Mouse (Mus musculus) thymus, postnatal 0 days (tissue): ENCODE results near the gene Gm17349. TPM values are rescaled to one million over a fixed set of nuclear protein-coding genes. Genes with fewer than 3 reads are reported as not detected.

Source experiments
- DNase-seq: peaks from one replicate; pipeline ENCODE4 v3.0.0-alpha.2; 2015; ENCODE audit warnings: low spot score
- polyA plus RNA-seq: library from polyadenylated mRNA; unstranded; fragments of >200 nt; fragmentation: Nextera tagmentation; extraction: Ambion mirVana; gene quantifications from 2 replicates; pipeline ENCODE4 v1.2.1, GENCODE M21; 2015

Gm17349 gene
- polyA plus RNA-seq, 1 experiment from 2014 or later = not detected

DNA sequence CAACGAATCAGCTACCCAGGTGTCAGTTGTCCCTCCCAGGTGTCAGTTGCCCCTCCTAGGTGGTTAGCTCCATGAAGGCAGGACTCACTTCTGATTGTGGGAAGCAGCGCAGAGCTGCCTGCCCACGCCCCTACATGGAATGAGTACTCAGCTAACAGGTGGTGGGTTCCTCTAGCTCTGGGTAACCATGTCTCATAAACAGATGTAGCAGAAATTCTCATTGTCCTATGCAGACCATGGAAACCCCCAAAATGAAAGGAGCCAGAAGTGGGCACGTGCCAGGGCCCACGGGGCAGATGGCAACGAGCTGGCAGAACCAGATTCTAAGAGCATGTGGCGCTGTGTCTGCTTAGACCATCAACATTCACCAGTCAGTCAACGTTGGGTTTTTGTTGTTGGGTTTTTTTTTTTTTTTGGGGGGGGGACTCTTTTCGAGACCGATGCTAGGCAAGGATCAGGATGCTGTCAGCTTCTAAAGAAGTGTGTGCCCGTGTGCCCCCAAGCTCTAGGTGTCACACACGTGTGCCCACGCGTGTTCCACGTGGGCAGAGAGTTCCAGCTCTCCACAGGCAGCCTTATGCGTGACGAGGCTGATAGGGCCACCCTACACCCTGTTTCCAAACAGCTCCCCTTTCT lies 41.2 kb downstream of the Gm17349 start:
- DNase-seq = no peak

DNA sequence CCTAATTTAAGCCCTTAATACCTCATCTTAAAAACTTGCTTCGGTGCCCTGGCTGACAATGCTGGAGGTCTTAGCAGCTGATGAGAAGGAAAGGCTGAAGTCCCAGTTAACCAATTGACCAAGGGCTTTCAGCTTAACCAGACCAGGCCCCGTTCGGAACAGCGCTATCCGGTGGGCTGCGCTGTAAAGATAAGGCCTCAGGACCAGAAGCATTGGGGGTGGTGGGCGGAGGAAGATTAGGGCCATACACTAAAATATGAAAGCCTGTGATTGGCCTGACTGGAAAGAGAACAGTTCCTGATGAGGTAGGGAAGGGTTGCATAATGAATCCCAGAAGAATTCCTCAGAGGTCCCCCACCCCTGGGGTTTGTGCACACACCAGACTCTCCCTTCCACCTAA lies 42.9 kb downstream of the Gm17349 start:
- no peak for DNase-seq

DNA sequence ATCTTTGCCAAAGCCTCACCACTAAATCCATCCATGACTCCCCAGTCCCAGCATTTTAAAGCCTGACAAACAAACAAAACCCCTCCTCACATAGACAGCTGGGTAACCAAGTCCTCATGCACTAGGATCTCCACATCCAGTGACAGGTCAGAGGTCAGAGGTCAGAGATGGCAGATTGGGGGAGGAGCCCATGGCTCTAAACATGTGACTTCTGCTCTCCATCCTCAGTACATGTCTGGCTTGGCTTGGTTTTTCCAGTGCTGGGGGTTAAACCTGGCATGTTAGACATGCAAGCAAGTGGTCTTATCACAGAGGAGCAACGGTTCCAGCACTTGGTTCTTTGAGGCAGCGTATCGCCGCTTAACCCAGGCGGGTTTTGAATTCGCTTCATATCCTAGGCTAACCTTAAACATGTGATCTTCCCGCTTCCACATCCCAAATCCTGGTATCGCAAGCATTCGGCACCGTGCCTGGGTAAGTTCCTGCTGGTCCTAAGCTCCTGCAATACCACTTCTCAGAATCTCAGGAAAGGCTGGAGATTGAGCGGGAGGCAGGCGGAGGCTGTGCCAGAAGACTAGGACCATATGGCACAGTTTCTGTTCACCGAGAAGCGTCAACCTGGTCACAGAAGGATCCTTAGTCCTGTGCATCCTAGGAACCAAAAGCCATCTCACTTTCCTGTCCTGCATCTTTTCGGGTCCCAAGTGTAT lies 44.0 kb downstream of the Gm17349 start:
- DNase-seq = no peak

DNA sequence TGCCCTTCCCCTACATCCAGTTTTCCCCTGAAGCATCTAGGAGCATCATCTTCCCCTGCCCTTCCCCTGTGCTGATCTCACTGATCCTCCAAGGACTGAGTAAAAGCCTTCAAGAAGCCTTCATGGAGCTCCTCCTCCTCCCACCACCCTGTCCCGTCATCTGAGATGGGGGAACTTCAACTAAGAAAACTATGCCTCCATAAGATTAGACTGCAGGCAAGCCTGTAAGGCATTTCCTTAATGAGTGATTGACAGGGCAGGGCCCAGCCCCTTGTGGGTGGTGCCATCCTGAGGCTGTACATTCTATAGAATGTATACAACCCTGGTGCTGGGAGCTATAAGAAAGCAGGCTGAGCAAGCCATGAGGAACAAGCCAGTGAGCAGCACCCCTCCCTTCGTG lies 46.9 kb downstream of the Gm17349 start:
- DNase-seq = no peak

DNA sequence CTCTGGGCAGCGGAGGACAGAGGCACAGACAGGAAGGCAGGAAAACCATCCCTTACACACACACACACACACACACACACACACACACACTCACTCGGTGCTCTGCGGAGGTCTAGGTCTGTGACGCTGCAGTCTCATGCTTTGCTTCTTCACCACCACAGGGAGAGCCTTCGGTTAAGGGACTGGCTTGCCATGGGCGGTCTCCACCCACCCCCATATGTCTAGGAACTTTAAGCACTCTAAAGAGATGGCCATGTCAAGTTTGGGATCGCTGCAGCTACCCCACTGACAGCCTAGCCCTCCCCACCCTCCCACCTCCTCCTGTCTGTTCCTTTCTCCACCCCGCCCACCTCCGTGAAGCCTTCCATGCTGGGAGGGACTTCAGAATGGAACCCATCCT lies 49.3 kb downstream of the Gm17349 start:
- no peak for DNase-seq

DNA sequence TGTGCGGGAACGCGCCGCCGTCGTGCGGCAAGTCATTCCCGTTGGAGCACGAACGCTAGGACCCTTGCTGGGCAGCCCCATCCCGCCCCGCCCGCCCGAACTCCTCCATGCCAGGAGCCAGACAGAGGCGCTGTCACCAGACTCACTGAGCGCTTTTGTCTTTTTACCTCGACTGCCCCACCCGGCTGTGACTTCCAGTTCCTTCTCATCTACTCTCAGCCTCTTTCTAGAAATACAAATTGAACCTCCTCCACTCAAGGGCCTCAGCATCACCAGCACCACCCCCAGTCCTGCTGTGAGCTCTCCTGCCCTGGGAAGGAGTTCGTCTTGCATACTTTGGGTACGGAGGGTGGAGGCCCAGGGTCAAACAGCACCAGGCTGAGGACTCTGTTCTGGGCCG lies 51.4 kb downstream of the Gm17349 start:
- no peak for DNase-seq

DNA sequence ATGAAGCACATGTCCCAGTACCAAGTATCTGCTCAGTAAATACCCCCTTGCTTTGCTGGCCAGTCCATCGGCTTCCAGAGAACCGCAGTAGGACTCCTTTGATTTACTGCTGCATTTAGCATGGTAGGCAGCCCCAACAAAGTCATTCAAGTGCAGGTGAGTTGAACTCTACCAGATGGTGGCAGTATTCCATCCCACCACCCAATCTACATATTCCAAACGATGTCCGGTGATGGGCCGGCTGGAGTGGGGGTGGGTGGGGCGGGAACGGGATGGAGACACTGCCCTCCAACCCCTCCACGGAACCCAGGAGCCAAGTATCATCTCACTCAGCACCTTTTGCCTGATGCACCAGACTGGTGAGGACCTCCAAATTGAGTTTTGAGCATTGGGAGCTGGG lies 52.0 kb downstream of the Gm17349 start:
- DNase-seq = peak; percentile 27

Other genes with a start within 250 kb of the Gm17349 start
- 5.7 and 6.0 TPM in 2 replicates for gene Nckap5l, start 247.7 kb downstream of the Gm17349 start, polyA plus RNA-seq
- gene Bcdin3d, start 230.8 kb downstream of the Gm17349 start, polyA plus RNA-seq = 24.3 and 24.7 TPM in 2 replicates
- gene Faim2, start 177.3 kb downstream of the Gm17349 start, polyA plus RNA-seq = 0.08 and 0.14 TPM in 2 replicates
- gene Aqp2, start 126.4 kb downstream of the Gm17349 start, polyA plus RNA-seq = not detected in 2 replicates
- 3.6 and 5.2 TPM in 2 replicates for gene Aqp5, start 114.7 kb downstream of the Gm17349 start, polyA plus RNA-seq
- 0.15 TPM in 1 of 2 replicates, not detected in the other for gene Aqp6, start 104.1 kb downstream of the Gm17349 start, polyA plus RNA-seq
- gene Racgap1, start 53.8 kb downstream of the Gm17349 start, polyA plus RNA-seq = 121 and 132 TPM in 2 replicates
- 0.94 and 1.1 TPM in 2 replicates for gene Asic1, start 35.1 kb downstream of the Gm17349 start, polyA plus RNA-seq
- 36.3 and 41.1 TPM in 2 replicates for gene Smarcd1, start 3.4 kb downstream of the Gm17349 start, polyA plus RNA-seq
- gene Gpd1, start 12.0 kb upstream of the Gm17349 start, polyA plus RNA-seq = 0.30 and 1.8 TPM in 2 replicates
- gene Cox14, start 20.1 kb upstream of the Gm17349 start, polyA plus RNA-seq = 241 and 259 TPM in 2 replicates
- gene Cers5, start 67.4 kb upstream of the Gm17349 start, polyA plus RNA-seq = 42.2 and 48.4 TPM in 2 replicates
- gene Lima1, start 170.0 kb upstream of the Gm17349 start, polyA plus RNA-seq = 30.9 and 31.8 TPM in 2 replicates